Mouse (Mus musculus) induced T-regulatory cell, adult 2 months (primary cell): Measurements from ENCODE around the gene Rnpepl1.

ENCODE experiments used
- DNase-seq: peaks from one replicate; pipeline ENCODE4 v3.0.0-alpha.2; 2012; ENCODE audit warnings: low read depth

The Rnpepl1 gene

DNA sequence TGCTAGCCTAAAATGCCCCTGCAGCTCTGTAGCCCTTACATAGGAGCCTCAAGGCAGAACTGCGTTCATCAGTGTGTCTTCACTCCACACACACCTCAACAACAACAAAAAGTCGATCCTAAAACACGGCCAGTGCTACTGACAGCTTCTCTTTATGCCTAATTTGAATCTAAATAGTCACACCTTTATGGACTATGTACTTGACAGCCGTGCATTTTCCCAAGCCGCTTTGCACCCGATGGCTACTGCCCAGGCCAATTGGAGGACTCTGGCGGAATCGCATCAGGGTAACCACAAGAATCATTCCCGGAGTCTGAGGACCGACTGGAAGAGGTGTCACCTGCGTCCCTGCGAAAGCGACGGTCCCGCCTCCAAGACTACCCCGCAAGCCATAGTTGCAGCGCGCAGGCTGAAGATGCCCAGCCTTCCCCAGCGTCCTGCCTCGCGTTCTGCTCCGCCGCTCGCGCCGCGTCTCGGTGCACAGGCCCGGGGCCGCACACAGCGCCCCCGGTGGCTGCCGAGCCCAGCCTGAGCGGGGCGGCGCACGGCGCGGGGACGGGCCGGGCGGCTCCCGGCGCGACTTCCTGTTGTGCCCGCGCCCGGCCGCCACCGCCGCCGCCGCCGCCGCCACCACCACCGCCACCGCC, at the start of gene Rnpepl1:
Rnpepl1 (plus strand) TSS at position 545 of the 647 bp plus-strand sequence.
- DNase-seq = peak; percentile 85

GRCm38 (mm10) chr1:92861503-92861902, 49.1 kb upstream of the Rnpepl1 start:
- no peak for DNase-seq

DNA sequence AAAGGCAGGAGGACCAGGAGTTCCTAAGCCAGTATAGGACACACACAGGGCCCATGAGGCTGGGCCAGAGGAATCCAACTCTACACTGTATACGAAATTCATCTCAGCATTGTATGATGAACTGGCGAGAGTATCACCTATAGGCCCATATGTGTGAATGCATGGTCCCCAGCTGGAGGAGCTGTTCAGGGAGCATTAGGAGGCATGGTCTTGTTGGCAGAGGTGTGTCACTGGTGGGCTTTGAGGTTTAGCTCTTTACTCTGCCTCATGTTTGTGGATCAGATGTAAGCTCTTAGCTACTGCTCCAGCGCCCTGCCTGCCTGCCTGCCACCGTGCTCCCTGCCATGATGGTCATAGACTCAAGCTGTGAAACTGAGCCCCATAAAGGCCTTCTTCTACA, 47.3 kb upstream of the Rnpepl1 start:
- DNase-seq = no peak

- DNase-seq = no peak
These were observed 44.4 kb upstream of the Rnpepl1 start for GRCm38 (mm10) chr1:92866170-92866569.

- no peak for DNase-seq
These were observed 40.6 kb upstream of the Rnpepl1 start for GRCm38 (mm10) chr1:92869985-92870384.

DNA sequence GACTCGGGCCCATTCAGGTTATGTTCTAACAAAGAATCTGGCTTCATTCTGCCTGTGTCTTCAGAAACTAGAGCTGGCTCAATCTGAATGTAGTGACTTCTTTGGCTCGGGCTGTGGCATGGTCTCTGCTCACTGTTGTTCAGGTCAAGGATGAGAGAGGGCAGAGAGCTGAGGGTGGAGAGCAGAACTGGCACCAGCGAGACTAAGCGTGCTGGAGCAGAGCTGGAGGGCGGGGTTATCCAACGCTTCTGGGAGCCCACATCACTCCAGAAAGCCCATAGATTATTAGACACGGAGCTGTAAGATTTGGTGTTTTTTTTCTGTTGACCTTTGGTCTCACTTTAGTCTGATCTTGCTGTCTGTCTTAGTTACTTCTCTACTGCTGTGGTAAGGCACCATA, 37.9 kb upstream of the Rnpepl1 start:
- no peak for DNase-seq

- no peak for DNase-seq
These were observed 36.6 kb upstream of the Rnpepl1 start for GRCm38 (mm10) chr1:92874011-92874410.

GRCm38 (mm10) chr1:92875360-92876111, 35.0 kb upstream of the Rnpepl1 start:
- no peak for DNase-seq

- DNase-seq = no peak
These were observed 33.1 kb upstream of the Rnpepl1 start for GRCm38 (mm10) chr1:92877431-92877978.

- no peak for DNase-seq
These were observed 32.4 kb upstream of the Rnpepl1 start for GRCm38 (mm10) chr1:92878066-92878741.

GRCm38 (mm10) chr1:92879266-92879665, 31.3 kb upstream of the Rnpepl1 start:
- no peak for DNase-seq

DNA sequence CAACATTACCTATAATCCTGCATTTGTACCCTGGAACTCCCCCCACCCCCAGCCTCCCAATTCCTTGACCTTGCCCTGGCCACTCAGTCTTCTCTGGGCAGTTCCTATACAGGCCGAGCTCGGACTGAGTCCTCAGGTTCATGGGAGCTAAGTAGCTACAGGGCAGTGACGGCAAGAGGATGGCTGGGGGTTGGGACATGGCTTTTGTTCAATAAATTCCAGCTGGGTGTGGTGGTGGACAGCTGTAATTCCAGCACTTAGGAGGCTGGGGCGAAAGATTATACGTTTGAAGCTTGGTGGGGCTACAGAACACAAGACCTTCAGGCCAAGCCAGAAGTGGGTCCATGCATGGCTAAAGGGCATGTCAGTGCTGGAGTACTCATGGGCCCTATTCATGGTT, 30.5 kb upstream of the Rnpepl1 start:
- no peak for DNase-seq

DNA sequence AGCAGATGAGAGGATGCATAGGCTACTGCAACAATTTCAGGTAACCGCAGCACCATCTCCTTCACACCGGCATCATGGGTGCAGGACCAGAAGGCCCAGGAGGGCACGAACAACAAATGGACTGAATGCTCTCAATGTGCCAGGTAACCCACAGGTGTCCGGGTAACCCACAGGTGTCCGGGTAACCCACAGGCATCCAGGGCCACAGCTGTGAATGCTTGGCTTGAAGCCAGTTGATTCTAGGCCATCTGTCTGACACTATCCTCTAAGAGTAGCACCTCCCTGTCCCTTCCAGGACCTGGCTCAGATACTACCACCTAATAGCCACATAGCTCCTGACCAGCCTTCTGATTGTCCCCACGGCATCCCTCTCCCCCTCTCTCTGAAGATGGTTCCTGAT, 28.6 kb upstream of the Rnpepl1 start:
- DNase-seq = no peak

- no peak for DNase-seq
These were observed 21.5 kb upstream of the Rnpepl1 start for GRCm38 (mm10) chr1:92888901-92889655.

- no peak for DNase-seq
These were observed 17.8 kb upstream of the Rnpepl1 start for GRCm38 (mm10) chr1:92892791-92893190.

GRCm38 (mm10) chr1:92893896-92894295, 16.7 kb upstream of the Rnpepl1 start:
- no peak for DNase-seq

DNA sequence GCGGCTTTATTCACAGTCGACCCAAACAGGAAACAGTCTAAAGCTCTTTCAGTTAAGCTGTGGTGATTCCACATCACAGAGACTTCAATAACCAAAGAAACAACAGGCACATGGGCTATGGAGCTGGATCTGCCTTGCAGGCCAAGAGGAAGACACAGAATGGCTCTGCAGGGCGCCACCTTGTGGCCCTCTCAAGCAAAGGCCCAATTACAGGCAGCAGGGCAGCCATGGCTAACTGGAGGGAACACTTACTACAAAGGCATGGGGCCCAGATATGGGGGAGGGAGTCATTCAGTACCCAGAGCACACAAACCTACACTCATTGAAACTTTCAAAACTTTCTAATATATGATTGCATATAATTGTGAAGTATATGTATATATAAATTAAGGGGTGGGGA, 15.5 kb upstream of the Rnpepl1 start:
- peak; percentile 82 for DNase-seq

DNA sequence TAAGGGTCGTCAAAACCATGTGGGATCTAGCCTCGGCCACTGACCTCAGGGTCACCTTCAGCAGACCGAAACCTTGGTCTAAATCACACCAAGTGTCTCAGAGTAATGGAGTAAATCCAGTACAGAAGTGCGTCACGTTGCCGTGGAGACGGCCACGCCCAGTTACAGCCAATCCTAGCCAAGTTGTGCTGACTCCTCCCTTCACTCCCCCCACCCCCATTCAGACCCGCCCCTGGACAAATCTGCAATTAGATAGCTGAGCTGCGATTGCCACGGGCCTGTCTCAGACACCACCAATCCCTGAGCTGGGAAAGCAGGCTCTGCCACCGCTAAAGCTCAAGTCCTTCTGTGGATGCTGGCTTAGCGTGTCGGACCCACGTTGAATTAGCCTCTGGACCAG, 7.8 kb upstream of the Rnpepl1 start, which contains the start of gene Ankmy1:
Ankmy1 (minus strand) TSS at position 121 of the 400 bp plus-strand sequence.
- peak; percentile 45 for DNase-seq

GRCm38 (mm10) chr1:92903627-92904026, 7.0 kb upstream of the Rnpepl1 start:
- no peak for DNase-seq

DNA sequence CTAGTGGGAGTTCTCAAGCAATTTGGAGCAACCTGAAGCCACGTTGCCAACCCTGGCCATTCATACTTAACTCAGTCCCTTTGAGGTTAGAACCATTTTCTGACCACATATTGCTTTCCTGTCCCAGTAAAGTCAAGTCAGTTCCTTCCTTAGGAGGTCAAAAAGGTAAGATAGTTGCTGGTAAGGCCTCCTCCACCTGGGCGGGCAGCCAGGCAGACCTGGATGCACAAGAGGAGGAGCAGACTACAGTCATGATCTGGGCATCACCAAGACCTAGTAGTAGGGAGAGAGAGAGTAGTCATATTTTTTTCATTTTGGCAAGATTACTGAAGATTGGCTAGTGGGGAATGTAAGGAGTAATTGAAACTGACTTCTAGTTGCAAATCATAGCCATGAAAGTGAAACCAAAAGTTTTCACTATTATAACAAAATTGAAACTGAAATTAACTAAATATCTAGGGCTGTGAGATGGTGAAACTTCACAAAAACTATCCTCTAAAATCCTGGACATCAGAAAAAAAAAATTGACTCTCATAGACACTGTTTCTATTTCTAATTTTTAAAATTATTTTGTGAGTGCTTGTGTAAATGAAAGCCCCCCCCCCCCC, 4.8 kb upstream of the Rnpepl1 start:
- DNase-seq = peak; percentile 71
